Mouse (Mus musculus): ENCODE results near the gene Slc4a1ap.

DNA sequence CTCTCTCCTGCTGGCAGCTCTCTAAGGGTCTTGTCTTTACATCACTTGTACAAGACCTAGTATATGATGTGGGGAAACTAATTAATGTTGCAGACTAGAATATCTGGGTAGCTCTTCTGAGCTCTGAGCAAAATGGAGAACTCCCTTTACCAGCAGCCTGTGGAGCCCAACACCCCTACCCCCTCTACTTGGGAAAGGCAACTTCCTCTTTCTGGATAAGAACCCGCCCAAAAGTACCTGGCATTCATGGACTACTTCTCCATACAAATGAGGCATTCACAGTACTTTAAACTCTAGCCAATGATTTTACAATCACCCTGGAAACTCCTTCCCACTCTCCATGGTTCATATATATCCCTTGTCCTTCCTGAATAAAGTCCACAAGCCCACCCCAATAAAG, 14.3 kb upstream of the Slc4a1ap start:
- TF ChIP-seq POLR2AphosphoS2 (IDR thresholded peaks at IDR 0.05; ENCODE audit: insufficient read length, low read depth) (no peak), POLR2A (IDR thresholded peaks at IDR 0.05; ENCODE audit: insufficient read length, low read depth) (no peak), E2F4 (IDR thresholded peaks at IDR 0.05; ENCODE audit: insufficient read depth) (no peak), MYOG (IDR thresholded peaks at IDR 0.05; ENCODE audit: control insufficient read depth in 1 of 3, insufficient read depth in 1 of 3, insufficient read length in 2 of 3, low read depth in 2 of 3) (no peak), MAX (IDR thresholded peaks at IDR 0.05; ENCODE audit: low read depth) (no peak), SRF (IDR thresholded peaks at IDR 0.05; ENCODE audit: control insufficient read depth, insufficient read length, low read depth) (no peak), MYOD1 (IDR thresholded peaks at IDR 0.05; ENCODE audit: control insufficient read depth in 1 of 3, insufficient read length in 2 of 3, low read depth in 2 of 3) (no peak), CEBPB (IDR thresholded peaks at IDR 0.05; ENCODE audit: insufficient read depth, poor library complexity, severe bottlenecking) (no peak), TCF12 (IDR thresholded peaks at IDR 0.05; ENCODE audit: insufficient read depth, poor library complexity, severe bottlenecking) (no peak), USF1 (IDR thresholded peaks at IDR 0.05; ENCODE audit: low read depth) (no peak)

All from myocyte (in vitro differentiated cells).